Mouse (Mus musculus): ENCODE results near the gene Igf1.

Igf1 gene

GRCm38 (mm10) chr10:87860181-87861103 is 2.4 kb downstream of the Igf1 start:
- no peak for DNase-seq (ENCODE audit: low spot score in 2 of 2)

- DNase-seq (ENCODE audit: low spot score in 2 of 2) = no peak
Measured at GRCm38 (mm10) chr10:87861104-87861455, 3.0 kb downstream of the Igf1 start.

GRCm38 (mm10) chr10:87862899-87863298 is 4.8 kb downstream of the Igf1 start:
- DNase-seq (ENCODE audit: low spot score in 2 of 2) = no peak

GRCm38 (mm10) chr10:87863326-87863725 is 5.3 kb downstream of the Igf1 start:
- no peak for DNase-seq (ENCODE audit: low spot score in 2 of 2)

- no peak for DNase-seq (ENCODE audit: low spot score in 2 of 2)
Measured at GRCm38 (mm10) chr10:87865712-87866111, 7.6 kb downstream of the Igf1 start.

- DNase-seq (ENCODE audit: low spot score in 2 of 2) = no peak
Measured at GRCm38 (mm10) chr10:87866448-87866847, 8.4 kb downstream of the Igf1 start.

- DNase-seq (ENCODE audit: low spot score in 2 of 2) = no peak
Measured at GRCm38 (mm10) chr10:87867217-87867616, 9.2 kb downstream of the Igf1 start.

GRCm38 (mm10) chr10:87867631-87868030 is 9.6 kb downstream of the Igf1 start:
- no peak for DNase-seq (ENCODE audit: low spot score in 2 of 2)

GRCm38 (mm10) chr10:87868349-87869053 is 10.4 kb downstream of the Igf1 start:
- DNase-seq (ENCODE audit: low spot score in 2 of 2) = no peak

GRCm38 (mm10) chr10:87869151-87869550 is 11.1 kb downstream of the Igf1 start:
- no peak for DNase-seq (ENCODE audit: low spot score in 2 of 2)

- no peak for DNase-seq (ENCODE audit: low spot score in 2 of 2)
Measured at GRCm38 (mm10) chr10:87869691-87870090, 11.6 kb downstream of the Igf1 start.

GRCm38 (mm10) chr10:87871863-87872647 is 14.0 kb downstream of the Igf1 start:
- DNase-seq (ENCODE audit: low spot score in 2 of 2) = no peak

GRCm38 (mm10) chr10:87872854-87873253 is 14.8 kb downstream of the Igf1 start:
- DNase-seq (ENCODE audit: low spot score in 2 of 2) = no peak

- DNase-seq (ENCODE audit: low spot score in 2 of 2) = no peak
Measured at GRCm38 (mm10) chr10:87873516-87873915, 15.5 kb downstream of the Igf1 start.

- no peak for DNase-seq (ENCODE audit: low spot score in 2 of 2)
Measured at GRCm38 (mm10) chr10:87880071-87880785, 22.2 kb downstream of the Igf1 start.

GRCm38 (mm10) chr10:87885326-87886040 is 27.4 kb downstream of the Igf1 start:
- no peak for DNase-seq (ENCODE audit: low spot score in 2 of 2)

GRCm38 (mm10) chr10:87889850-87890249 is 31.8 kb downstream of the Igf1 start:
- DNase-seq (ENCODE audit: low spot score in 2 of 2) = no peak

GRCm38 (mm10) chr10:87892256-87892655 is 34.2 kb downstream of the Igf1 start:
- no peak for DNase-seq (ENCODE audit: low spot score in 2 of 2)

- DNase-seq (ENCODE audit: low spot score in 2 of 2) = no peak
Measured at GRCm38 (mm10) chr10:87893272-87893671, 35.2 kb downstream of the Igf1 start.

- DNase-seq (ENCODE audit: low spot score in 2 of 2) = no peak
Measured at GRCm38 (mm10) chr10:87894461-87895120, 36.5 kb downstream of the Igf1 start.
